Mouse (Mus musculus) liver, postnatal 0 days (tissue): Measurements from ENCODE around the gene 2610507B11Rik. TPM values are rescaled to one million over a fixed set of nuclear protein-coding genes. Genes with fewer than 3 reads are reported as not detected.

Experiments
- ATAC-seq: fragments of 200-750 bp; cut with Nextera tagmentation; 2 replicates; pipeline ENCODE4 v1.8.0; 2017; ENCODE audit warnings: mild to moderate bottlenecking, moderate library complexity
- DNase-seq: peaks from one replicate; pipeline ENCODE4 v3.0.0-alpha.2; 2016
- H3K27ac ChIP-seq: fragments of 300-500 bp; sonication (generic); 2 replicates; pipeline ENCODE4 v1.5.1; 2014; ENCODE audit warnings: antibody characterized with exemption, moderate library complexity, mild to moderate bottlenecking, low read depth
- H3K27me3 ChIP-seq: fragments of 300-500 bp; sonication (generic); 2 replicates; pipeline ENCODE4 v1.6.1; 2014; ENCODE audit warnings: low read length, control low read depth, mixed read lengths; ENCODE audit not compliant: insufficient read depth
- H3K36me3 ChIP-seq: fragments of 300-500 bp; sonication (generic); replicated peaks from 2 replicates; pipeline ENCODE4 v1.6.1; 2014; ENCODE audit warnings: mild to moderate bottlenecking, control low read depth, low read length, moderate library complexity, mixed read lengths; ENCODE audit not compliant: insufficient read depth
- H3K4me1 ChIP-seq: fragments of 300-500 bp; sonication (generic); 2 replicates; pipeline ENCODE4 v1.6.1; 2014; ENCODE audit warnings: antibody characterized with exemption, mild to moderate bottlenecking, control low read depth; ENCODE audit not compliant: insufficient read depth
- H3K4me2 ChIP-seq: fragments of 300-500 bp; sonication (generic); 2 replicates; pipeline ENCODE4 v1.6.1; 2014; ENCODE audit warnings: low read depth, mild to moderate bottlenecking, low read length, moderate library complexity, mixed read lengths
- H3K4me3 ChIP-seq: fragments of 300-500 bp; sonication (generic); 2 replicates; pipeline ENCODE4 v1.5.1; 2014; ENCODE audit warnings: low read depth, low read length
- H3K9ac ChIP-seq: fragments of 300-500 bp; sonication (generic); replicated peaks from 2 replicates; pipeline ENCODE4 v1.6.1; 2014; ENCODE audit warnings: mild to moderate bottlenecking, moderate library complexity
- H3K9me3 ChIP-seq: fragments of 300-500 bp; sonication (generic); 2 replicates; pipeline ENCODE4 v1.6.1; 2016; ENCODE audit warnings: mild to moderate bottlenecking, control low read depth, low read length, mixed read lengths
- CTCF ChIP-seq: sonication (generic); IDR thresholded peaks from 2 replicates; pipeline ENCODE4 v1.5.1; 2016; ENCODE audit warnings: antibody characterized with exemption, low read depth
- EP300 ChIP-seq: IDR thresholded peaks from 2 replicates; pipeline ENCODE4 v1.6.1; 2016; ENCODE audit warnings: antibody characterized with exemption, low read depth, mild to moderate bottlenecking
- WGBS: fragments of 180-500 bp; shearing (Covaris S2); extraction: QIAGEN DNeasy Blood & Tissue Kit; methylation state at CpG from one replicate; pipeline ENCODE4 v1.1.7; 2014; ENCODE audit not compliant: insufficient replicate concordance; 5-methylcytosine and 5-hydroxymethylcytosine counted together
- polyA plus RNA-seq: library from polyadenylated mRNA; unstranded; fragments of >200 nt; fragmentation: Nextera tagmentation; extraction: Ambion mirVana; gene quantifications from 2 replicates; pipeline ENCODE4 v1.2.1, GENCODE M21; 2015

The 2610507B11Rik gene
- polyA plus RNA-seq, 1 experiment from 2014 or later: 32.7 TPM

DNA sequence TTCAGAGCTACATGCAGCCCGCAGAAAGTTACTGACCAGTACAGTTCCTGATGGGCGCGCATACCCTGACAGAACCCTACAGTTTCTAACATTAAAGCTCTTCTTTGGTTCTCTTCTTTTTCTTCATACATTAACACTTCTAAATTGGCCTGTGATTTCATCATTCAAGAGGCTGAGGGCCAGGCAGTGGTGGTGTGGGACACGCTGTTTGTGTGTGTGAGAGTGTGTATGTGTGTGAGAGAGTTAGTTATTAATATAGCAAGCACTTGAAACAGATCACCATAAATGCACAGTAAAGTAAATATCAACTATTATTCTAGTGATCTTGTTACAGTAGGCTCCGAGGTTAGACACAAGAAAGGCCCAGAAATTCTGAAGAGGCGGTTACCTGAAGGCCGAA is 39.4 kb downstream of the 2610507B11Rik start:
- Histone ChIP-seq H3K36me3 (peaks cover 26% of the 10 kb centered on the region), H3K4me3 (peak overlapping the region; percentile 78), H3K4me2 (peak overlapping the region; percentile 76), H3K27ac (no peak overlapping the region), H3K9ac (0 out of 2 replicates have a peak overlapping the region, but pooled peaks have one; percentile 41), H3K4me1 (no peaks in the 10 kb centered on the region), H3K27me3 (no peaks in the 10 kb centered on the region), H3K9me3 (no peaks in the 10 kb centered on the region)
- 64% methylated on average over 7 of the region's 7 CpGs for WGBS
- no peak for TF ChIP-seq EP300
- no peak for TF ChIP-seq CTCF
- DNase-seq: no peak
- peak; percentile 24 for ATAC-seq

DNA sequence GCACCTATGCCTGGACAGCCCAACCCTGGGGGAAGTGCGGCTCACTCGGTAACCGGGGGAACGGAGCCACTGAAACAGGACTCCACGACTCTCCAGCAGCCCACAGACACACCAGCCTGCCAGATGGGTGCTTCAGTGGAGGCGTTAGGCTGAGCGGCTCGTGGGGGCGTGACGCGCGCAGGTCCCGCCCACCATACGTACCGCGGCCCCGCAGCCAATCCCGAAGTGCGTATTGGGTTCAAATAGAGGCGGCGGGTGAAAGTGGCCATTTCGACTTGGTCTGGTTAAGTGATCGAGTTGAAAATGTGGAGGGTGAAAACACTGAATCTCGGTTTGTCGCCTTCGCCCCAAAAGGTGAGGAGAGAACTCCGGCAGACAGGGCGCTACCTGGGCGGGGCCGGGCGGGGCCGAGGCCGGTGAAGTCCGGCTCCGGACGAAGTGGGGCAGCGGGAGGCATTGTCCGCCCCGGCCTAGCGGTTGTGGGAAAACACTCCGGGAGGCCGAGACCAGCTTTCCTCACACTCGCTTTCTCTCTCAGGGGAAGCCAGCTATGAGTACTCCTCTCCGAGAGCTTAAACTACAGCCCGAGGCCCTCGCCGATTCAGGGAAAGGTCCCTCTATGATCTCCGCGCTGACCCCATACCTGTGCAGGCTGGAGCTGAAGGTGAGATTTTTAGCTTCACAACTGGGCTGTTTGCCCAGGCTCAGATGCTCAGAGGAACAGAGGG is 40.0 kb downstream of the 2610507B11Rik start, which contains the start of gene Spag5:
TSS of gene Spag5 (plus strand) at position 173 of the 728 bp plus-strand sequence.
- under 1% methylated on average over 49 of the region's 49 CpGs for WGBS
- no peaks in the 10 kb centered on the region for H3K9me3 ChIP-seq
- H3K27me3 ChIP-seq: no peaks in the 10 kb centered on the region
- peaks cover 31% of the 10 kb centered on the region for H3K36me3 ChIP-seq
- H3K27ac ChIP-seq: peak within 1 kb of the TSS; percentile 65
- H3K4me3 ChIP-seq: peak within 1 kb of the TSS; percentile 78
- H3K9ac ChIP-seq: peak within 1 kb of the TSS; percentile 83
- TF ChIP-seq CTCF (no peak), EP300 (no peak)
- H3K4me1 ChIP-seq: no peaks in the 10 kb centered on the region
- H3K4me2 ChIP-seq: peak within 1 kb of the TSS; percentile 76
- DNase-seq (peak; percentile 92), ATAC-seq (peak; percentile 100)

DNA sequence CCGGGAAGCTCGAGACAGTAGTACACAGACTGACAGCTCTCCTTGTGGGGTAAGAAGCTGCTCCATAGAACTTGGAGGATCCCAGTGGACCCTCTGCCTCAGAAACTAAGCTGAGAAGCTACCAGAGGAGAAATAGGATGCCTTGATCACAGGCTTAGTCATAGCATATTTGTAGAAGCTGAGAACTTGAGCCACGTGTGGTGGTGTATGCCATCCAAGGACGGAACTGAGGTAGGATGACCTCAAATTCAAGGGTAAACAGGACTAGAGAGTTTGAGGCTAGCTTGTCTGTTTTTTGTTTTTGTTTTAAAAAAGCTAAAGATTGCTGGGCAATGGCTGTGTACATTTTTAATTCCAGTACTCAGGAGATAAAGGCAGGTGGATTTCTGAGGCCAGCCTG is 43.7 kb downstream of the 2610507B11Rik start:
- H3K27ac ChIP-seq: no peak overlapping the region
- peak overlapping the region; percentile 17; the same call in 1 of the 2 replicates for H3K9ac ChIP-seq
- no peak overlapping the region for H3K4me3 ChIP-seq
- DNase-seq (no peak), ATAC-seq (no peak)
- peaks cover 48% of the 10 kb centered on the region for H3K36me3 ChIP-seq
- 87% methylated on average over 4 of the region's 4 CpGs for WGBS
- no peaks in the 10 kb centered on the region for H3K4me1 ChIP-seq
- H3K9me3 ChIP-seq: no peaks in the 10 kb centered on the region
- H3K4me2 ChIP-seq: peak overlapping the region; percentile 30
- H3K27me3 ChIP-seq: no peaks in the 10 kb centered on the region
- TF ChIP-seq EP300: no peak
- TF ChIP-seq CTCF: no peak

DNA sequence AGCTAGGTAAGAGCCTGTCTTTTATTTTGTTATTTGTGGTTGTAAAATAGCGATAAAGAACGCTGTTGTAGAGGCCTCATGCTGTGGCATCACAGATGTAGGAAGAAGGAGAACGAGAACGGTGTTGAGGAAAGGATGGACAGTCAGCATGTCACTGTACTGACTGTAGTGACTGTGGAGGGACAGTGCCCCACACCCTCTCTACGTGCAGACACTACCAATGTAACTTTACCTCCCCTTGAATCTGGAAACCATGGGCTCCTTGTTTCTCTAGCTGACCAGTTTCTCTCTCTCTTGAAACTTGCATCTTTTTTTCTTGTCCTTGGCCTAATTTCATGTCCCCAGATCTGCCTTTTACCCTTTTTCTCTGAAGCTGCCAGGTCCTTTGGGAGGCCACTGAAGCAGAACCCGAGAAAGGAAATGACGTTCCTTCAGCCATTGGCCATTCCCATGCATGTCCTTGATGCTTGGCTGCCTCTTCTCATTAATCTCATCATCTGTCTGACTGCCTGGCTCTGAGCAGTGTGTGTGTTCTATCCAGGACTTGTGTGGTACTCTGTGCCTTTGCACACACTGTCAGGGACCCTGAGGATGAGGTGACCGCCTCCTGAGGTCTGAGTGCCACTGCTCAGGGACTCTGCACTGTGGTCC is 49.4 kb downstream of the 2610507B11Rik start:
- H3K9me3 ChIP-seq: no peaks in the 10 kb centered on the region
- no peak overlapping the region for H3K4me2 ChIP-seq
- no peaks in the 10 kb centered on the region for H3K27me3 ChIP-seq
- no peak overlapping the region for H3K4me3 ChIP-seq
- ATAC-seq (no peak), DNase-seq (no peak)
- no peak overlapping the region for H3K27ac ChIP-seq
- H3K36me3 ChIP-seq: peaks cover 70% of the 10 kb centered on the region
- TF ChIP-seq CTCF: no peak
- no peak for TF ChIP-seq EP300
- no peaks in the 10 kb centered on the region for H3K4me1 ChIP-seq
- H3K9ac ChIP-seq: no peak overlapping the region
- WGBS: 88% methylated on average over 8 of the region's 8 CpGs

DNA sequence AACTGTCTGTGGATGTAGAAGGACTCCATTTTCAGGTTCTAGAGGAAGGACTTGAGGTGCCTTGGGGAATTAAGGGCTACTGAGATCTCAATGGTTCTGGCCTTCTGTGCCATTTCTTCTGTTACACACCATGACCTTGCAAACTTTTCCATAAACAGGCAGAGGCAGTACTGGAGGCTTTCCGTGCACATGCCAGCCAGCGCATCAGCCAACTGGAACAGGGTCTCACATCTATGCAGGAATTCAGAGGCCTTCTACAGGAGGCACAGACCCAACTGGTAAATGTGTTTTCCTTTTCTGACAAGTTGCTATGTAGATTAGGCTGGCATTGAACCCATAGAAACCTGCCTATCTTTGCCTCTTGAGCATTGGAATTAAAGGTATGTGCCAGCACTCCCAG is 52.1 kb downstream of the 2610507B11Rik start:
- H3K9me3 ChIP-seq: no peaks in the 10 kb centered on the region

DNA sequence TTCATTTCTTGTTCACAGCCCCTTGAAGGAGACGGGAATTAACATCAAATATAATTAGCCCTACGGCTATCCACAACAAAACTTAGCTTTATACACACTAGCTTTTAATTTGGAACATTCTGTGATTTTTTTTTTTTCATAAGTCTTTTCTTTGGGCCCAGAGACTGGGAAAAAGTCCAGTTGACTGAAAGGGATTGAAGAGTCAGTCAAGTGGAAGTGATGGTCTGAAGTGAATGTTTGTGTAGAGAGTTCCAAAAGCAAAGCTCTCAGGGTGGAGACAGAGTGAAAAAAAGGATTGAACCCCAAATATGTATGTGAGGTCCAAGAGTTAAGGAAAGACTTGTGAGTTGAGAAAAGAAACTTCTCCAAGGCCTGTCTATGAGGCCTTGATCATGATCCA is 56.9 kb downstream of the 2610507B11Rik start:
- WGBS: 95% methylated on average over 2 of the region's 2 CpGs
- H3K36me3 ChIP-seq: peaks cover 86% of the 10 kb centered on the region
- TF ChIP-seq CTCF (no peak), EP300 (no peak)
- H3K27ac ChIP-seq: no peak overlapping the region
- no peaks in the 10 kb centered on the region for H3K27me3 ChIP-seq
- H3K9me3 ChIP-seq: no peaks in the 10 kb centered on the region
- H3K9ac ChIP-seq: no peak overlapping the region
- H3K4me1 ChIP-seq: no peaks in the 10 kb centered on the region
- DNase-seq (no peak), ATAC-seq (no peak)
- no peak overlapping the region for H3K4me2 ChIP-seq
- no peak overlapping the region for H3K4me3 ChIP-seq

More for the DNA sequence above, 52.1 kb downstream of the 2610507B11Rik start:
- Histone ChIP-seq H3K4me3 (no peak overlapping the region), H3K4me1 (no peaks in the 10 kb centered on the region), H3K4me2 (no peak overlapping the region), H3K36me3 (peaks cover 81% of the 10 kb centered on the region), H3K27ac (no peak overlapping the region), H3K27me3 (no peaks in the 10 kb centered on the region), H3K9ac (no peak overlapping the region)
- ATAC-seq (no peak), DNase-seq (no peak)
- WGBS: 92% methylated on average over 2 of the region's 2 CpGs
- TF ChIP-seq EP300: no peak
- no peak for TF ChIP-seq CTCF
